Mouse (Mus musculus): ENCODE measurements at regions not wholly inside any gene's neighbourhood (a gene's known extent, or its start where the extent isn't known, plus 50 kb on each side); places are given as distances from the start of the nearest gene placed in this dataset.
"Not testable (repeated sequence)": the region's sequence is repeated elsewhere in the genome, so short reads cannot be mapped to it uniquely, and the experiment has no call there.

DNA sequence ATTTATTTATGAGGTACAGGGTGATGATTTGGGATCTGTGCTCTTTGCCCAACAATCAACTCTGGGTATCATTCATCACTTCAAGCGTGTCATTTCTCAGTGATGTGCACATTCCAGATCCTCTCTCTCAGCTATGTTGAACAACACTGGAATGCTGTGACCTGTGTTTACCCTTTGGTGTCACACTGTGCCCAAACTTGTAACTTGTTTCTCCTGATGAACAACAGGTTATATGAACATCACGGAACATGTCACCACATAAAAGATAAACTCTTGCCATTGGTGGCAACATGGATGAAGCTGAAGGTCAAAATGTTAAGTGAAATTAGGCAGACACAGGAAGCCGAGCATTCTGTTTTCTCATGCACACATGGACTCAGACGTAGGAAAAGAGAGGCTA, 1330.9 kb upstream of the A1bg start:
- H3K9ac ChIP-seq (ENCODE audit: control insufficient read depth, low read depth, low read length, poor library complexity, severe bottlenecking), result no peak overlapping the region
- H3K9me3 ChIP-seq (replicated peaks; ENCODE audit: insufficient read depth, low read length), result no peaks in the 10 kb centered on the region
- no peaks in the 10 kb centered on the region for H3K79me2 ChIP-seq (ENCODE audit: control insufficient read depth, insufficient read depth, low read length, poor library complexity)
- H3K36me3 ChIP-seq (ENCODE audit: control insufficient read depth in 1 of 2, insufficient read depth in 2 of 2, low read length in 2 of 2), result peaks cover 11 to 30% of the 10 kb centered on the region in 2 experiments
- TF ChIP-seq ZMIZ1 (IDR thresholded peaks at IDR 0.05; ENCODE audit: low read depth, low read length) (0 out of 2 replicates have a peak, but pooled peaks have one; percentile 14), SMC3 (IDR thresholded peaks at IDR 0.05; ENCODE audit: low read depth, low read length) (0 out of 2 replicates have a peak, but pooled peaks have one; percentile 8), CTCF (IDR thresholded peaks at IDR 0.05 in 2 of 3, conservative IDR thresholded peaks at IDR 0.05 in 1 of 3; ENCODE audit: control insufficient read depth in 1 of 3, insufficient read depth in 1 of 3, low read depth in 2 of 3, low read length in 3 of 3, poor library complexity in 1 of 3, severe bottlenecking in 1 of 3) (no peak), POLR2AphosphoS2 (IDR thresholded peaks at IDR 0.05; ENCODE audit: low read length) (peak; percentile 89)
- H3K27me3 ChIP-seq (ENCODE audit: control insufficient read depth in 1 of 2, insufficient read depth in 2 of 2, low read length in 2 of 2), result no peaks in the 10 kb centered on the region
- DNase-seq (ENCODE audit: low read depth, low spot score), result no peak
- H3K27ac ChIP-seq (ENCODE audit: control insufficient read depth, low read depth, low read length), result no peak overlapping the region
- no peaks in the 10 kb centered on the region for H3K4me1 ChIP-seq (ENCODE audit: control insufficient read depth in 1 of 2, insufficient read depth in 2 of 2, low read length in 2 of 2)
- no peak overlapping the region for H3K4me3 ChIP-seq (ENCODE audit: control insufficient read depth in 1 of 2, insufficient read depth in 1 of 2, low read depth in 2 of 2, low read length in 2 of 2)

DNA sequence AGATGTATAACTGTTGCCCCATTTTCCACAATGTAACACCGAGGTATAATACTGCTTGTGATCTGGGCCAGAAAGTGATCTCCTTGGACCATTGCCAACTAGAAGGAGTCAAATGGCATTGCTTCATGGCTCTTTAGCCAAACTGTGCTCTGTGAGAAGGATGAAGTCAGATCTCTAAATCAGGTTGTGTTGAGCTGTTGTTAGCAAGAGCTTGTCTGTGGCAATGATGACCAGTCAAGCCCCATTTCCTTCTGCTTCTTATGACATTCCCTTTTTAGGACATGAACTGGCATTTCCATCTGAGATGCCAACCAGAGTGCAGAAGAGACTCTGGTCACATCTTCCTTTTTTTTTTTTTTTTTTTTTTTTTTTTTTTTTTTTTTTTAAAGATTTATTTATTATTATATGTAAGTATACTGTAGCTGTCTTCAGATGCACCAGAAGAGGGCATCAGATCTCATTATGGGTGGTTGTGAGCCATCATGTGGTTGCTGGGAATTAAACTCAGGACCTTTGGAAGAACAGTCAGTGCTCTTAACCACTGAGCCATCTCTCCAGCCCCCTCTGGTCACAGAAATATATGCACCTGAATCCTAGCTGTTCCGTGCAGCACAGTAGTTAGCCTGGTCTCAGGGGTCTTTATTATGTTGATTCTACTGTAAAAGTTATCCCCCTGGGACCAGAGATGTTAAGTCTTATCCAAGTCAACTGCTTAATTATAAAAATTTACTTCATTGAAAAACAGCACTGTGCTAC, 1329.4 kb upstream of the A1bg start:
- H3K27ac ChIP-seq (ENCODE audit: control insufficient read depth, low read depth, low read length), result not testable (repeated sequence)
- H3K36me3 ChIP-seq (ENCODE audit: control insufficient read depth in 1 of 2, insufficient read depth in 2 of 2, low read length in 2 of 2), result peaks cover 11 to 45% of the 10 kb centered on the region in 2 experiments

DNA sequence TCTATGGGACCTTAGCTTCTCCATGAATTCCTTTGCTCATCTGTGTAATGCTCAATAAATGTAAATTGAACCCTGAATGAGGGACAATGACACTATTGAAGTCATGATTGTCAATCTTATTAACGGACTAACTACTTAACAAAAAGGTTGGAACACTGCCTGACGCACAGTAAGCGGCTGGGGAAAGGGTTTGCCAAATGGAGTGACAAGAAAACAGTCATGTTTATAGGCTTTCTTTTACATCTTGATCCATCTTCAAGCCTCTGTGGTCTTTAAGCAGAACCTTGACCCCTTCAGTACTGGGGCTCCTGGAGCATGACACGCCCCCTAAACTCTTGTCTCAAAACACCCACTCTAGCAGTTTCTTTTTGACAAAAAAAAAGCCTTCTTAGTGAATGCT, 1326.6 kb upstream of the A1bg start:
- H3K4me3 ChIP-seq (ENCODE audit: control insufficient read depth in 1 of 2, insufficient read depth in 1 of 2, low read depth in 2 of 2, low read length in 2 of 2), result no peak overlapping the region
- no peak overlapping the region for H3K27ac ChIP-seq (ENCODE audit: control insufficient read depth, low read depth, low read length)
- no peaks in the 10 kb centered on the region for H3K27me3 ChIP-seq (ENCODE audit: control insufficient read depth in 1 of 2, insufficient read depth in 2 of 2, low read length in 2 of 2)
- peaks cover 11 to 73% of the 10 kb centered on the region in 2 experiments for H3K36me3 ChIP-seq (ENCODE audit: control insufficient read depth in 1 of 2, insufficient read depth in 2 of 2, low read length in 2 of 2)
- no peaks in the 10 kb centered on the region for H3K4me1 ChIP-seq (ENCODE audit: control insufficient read depth in 1 of 2, insufficient read depth in 2 of 2, low read length in 2 of 2)
- DNase-seq (ENCODE audit: low read depth, low spot score), result no peak
- H3K79me2 ChIP-seq (ENCODE audit: control insufficient read depth, insufficient read depth, low read length, poor library complexity), result no peaks in the 10 kb centered on the region; the same call in 1 of the 2 replicates
- TF ChIP-seq BHLHE40 (IDR thresholded peaks at IDR 0.05; ENCODE audit: borderline replicate concordance, low read depth, low read length), result no peak
- TF ChIP-seq NELFE (IDR thresholded peaks at IDR 0.05; ENCODE audit: low read depth, low read length), result no peak
- TF ChIP-seq GABPA (IDR thresholded peaks at IDR 0.05; ENCODE audit: low read depth, low read length), result no peak
- no peak for TF ChIP-seq E2F4 (IDR thresholded peaks at IDR 0.05; ENCODE audit: borderline replicate concordance, low read depth, low read length)
- no peak for TF ChIP-seq SIN3A (IDR thresholded peaks at IDR 0.05; ENCODE audit: low read length)
- TF ChIP-seq ETS1 (IDR thresholded peaks at IDR 0.05; ENCODE audit: low read depth, low read length), result no peak
- TF ChIP-seq ZMIZ1 (IDR thresholded peaks at IDR 0.05; ENCODE audit: low read depth, low read length), result no peak
- TF ChIP-seq POLR2AphosphoS2 (IDR thresholded peaks at IDR 0.05; ENCODE audit: low read length), result no peak
- TF ChIP-seq KAT2A (conservative IDR thresholded peaks at IDR 0.05; ENCODE audit: low read depth, low read length), result no peak
- H3K9me3 ChIP-seq (replicated peaks; ENCODE audit: insufficient read depth, low read length), result no peaks in the 10 kb centered on the region
- no peak overlapping the region for H3K9ac ChIP-seq (ENCODE audit: control insufficient read depth, low read depth, low read length, poor library complexity, severe bottlenecking)

More for the DNA sequence above, 1329.4 kb upstream of the A1bg start:
- H3K4me3 ChIP-seq (ENCODE audit: control insufficient read depth in 1 of 2, insufficient read depth in 1 of 2, low read depth in 2 of 2, low read length in 2 of 2); H3K79me2 ChIP-seq (ENCODE audit: control insufficient read depth, insufficient read depth, low read length, poor library complexity); H3K9me3 ChIP-seq (replicated peaks; ENCODE audit: insufficient read depth, low read length); H3K27me3 ChIP-seq (ENCODE audit: control insufficient read depth in 1 of 2, insufficient read depth in 2 of 2, low read length in 2 of 2); H3K9ac ChIP-seq (ENCODE audit: control insufficient read depth, low read depth, low read length, poor library complexity, severe bottlenecking); H3K4me1 ChIP-seq (ENCODE audit: control insufficient read depth in 1 of 2, insufficient read depth in 2 of 2, low read length in 2 of 2): not testable (repeated sequence)
- peak; percentile 64 for DNase-seq (ENCODE audit: low read depth, low spot score)
- TF ChIP-seq POLR2AphosphoS2 (IDR thresholded peaks at IDR 0.05; ENCODE audit: low read length) (peak; percentile 83), POLR2AphosphoS5 (IDR thresholded peaks at IDR 0.05; ENCODE audit: borderline replicate concordance, low read depth, low read length) (0 out of 2 replicates have a peak, but pooled peaks have one; percentile 36), ZMIZ1 (IDR thresholded peaks at IDR 0.05; ENCODE audit: low read depth, low read length) (0 out of 2 replicates have a peak, but pooled peaks have one; percentile 17), ZNF384 (IDR thresholded peaks at IDR 0.05; ENCODE audit: low read depth, low read length) (peak; percentile 88)
